Comparison of ENCODE assay signal across 32 mouse cellular contexts in the genomic region with DNA sequence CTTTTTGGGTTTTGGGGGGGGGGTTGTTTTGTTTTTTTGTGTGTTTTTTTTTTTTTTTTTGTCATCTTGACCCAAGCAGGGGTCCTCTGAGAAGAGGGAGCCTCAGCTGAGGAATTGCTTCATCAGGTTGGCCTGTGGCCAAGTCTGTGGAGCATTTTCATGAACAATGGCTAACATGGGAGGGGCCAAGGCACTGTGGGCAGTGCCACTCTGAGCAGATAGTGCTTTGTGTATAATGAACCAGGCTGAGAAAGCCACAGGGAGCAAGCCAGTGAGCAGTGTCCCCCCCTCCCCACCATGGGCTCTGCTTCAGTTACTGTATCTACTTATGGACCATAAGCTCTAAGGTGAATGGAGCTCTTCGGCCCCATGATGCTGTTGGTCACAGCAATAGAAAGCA.
DNase-seq lines count a peak whose midpoint lies in the region; ATAC-seq lines count a peak whose summit lies in the region.
"Had no signal": no experiment of that assay in that cellular context is flagged by ENCODE, and none has a peak within 500 bp of the region (broad histone marks: within the 10 kb centered on the region; RNA-seq: fewer than 3 reads in every experiment).

No protein-coding gene starts in this region.

- no peaks in the 10 kb centered on the region for H3K27me3 ChIP-seq in kidney, embryonic 15.5 days
- H3K27me3 ChIP-seq: embryonic facial prominence, embryonic 13.5 days; limb, embryonic 15.5 days; liver, embryonic 13.5 days; neural tube, embryonic 12.5 days had no signal

- DNase-seq in kidney, postnatal 4 days, result peak; percentile 5 to 14
- peak; percentile 71 for DNase-seq in retina, postnatal 1 day
- no peak for DNase-seq in retina, embryonic 14.5 days (ENCODE audit: low spot score)
- peak; percentile 34 for DNase-seq in lung, postnatal 10 days
- DNase-seq in right cerebral cortex, postnatal 14 days, result no peak
- no peak for DNase-seq in gastrocnemius, postnatal 14 days
- DNase-seq: adrenal gland, postnatal 10 days; cerebellum, adult 11 months; cerebellum, adult 9-10 months; embryo, embryonic 11 days; gastrocnemius, postnatal 10 days; heart, postnatal 36 days; kidney, adult 9 months; kidney, postnatal 14 days; layer of hippocampus, postnatal 36 days; liver, embryonic 13.5 days; spleen, adult 18-20 months; thymus, adult 18-20 months; thymus, postnatal 25 days had no signal

- no peak overlapping the region for H3K9ac ChIP-seq in kidney, embryonic 15.5 days
- H3K9ac ChIP-seq: embryonic facial prominence, embryonic 13.5 days; hindbrain, embryonic 14.5 days; limb, embryonic 15.5 days; liver, embryonic 13.5 days; neural tube, embryonic 12.5 days had no signal

- no peaks in the 10 kb centered on the region for H3K9me3 ChIP-seq in kidney, embryonic 15.5 days (replicated peaks)
- H3K9me3 ChIP-seq: embryonic facial prominence, embryonic 13.5 days; limb, embryonic 10.5 days; limb, embryonic 15.5 days; liver, embryonic 13.5 days; midbrain, embryonic 10.5 days; neural tube, embryonic 12.5 days had no signal

- no peaks in the 10 kb centered on the region for H3K4me1 ChIP-seq in kidney, embryonic 15.5 days
- H3K4me1 ChIP-seq: embryonic facial prominence, embryonic 13.5 days; heart, embryonic 10.5 days; limb, embryonic 15.5 days; liver, embryonic 13.5 days; neural tube, embryonic 12.5 days had no signal

- no peak overlapping the region for H3K27ac ChIP-seq in kidney, embryonic 15.5 days
- H3K27ac ChIP-seq: embryonic facial prominence, embryonic 13.5 days; heart, embryonic 10.5 days; hindbrain, embryonic 14.5 days; limb, embryonic 10.5 days; limb, embryonic 15.5 days; liver, embryonic 13.5 days; midbrain, embryonic 10.5 days; neural tube, embryonic 12.5 days; stomach, postnatal 0 days had no signal

- ATAC-seq in kidney, embryonic 15.5 days (replicated peaks; ENCODE audit: low FRiP score), result no peak
- ATAC-seq: intestine, postnatal 0 days; midbrain, embryonic 16.5 days had no signal

- intact Hi-C loops in gastrocnemius, postnatal 14 days (cut with DNase I; ENCODE audit: low total_unique reads), result no loop called here

- no peaks in the 10 kb centered on the region for H3K36me3 ChIP-seq in kidney, embryonic 15.5 days
- H3K36me3 ChIP-seq: embryonic facial prominence, embryonic 13.5 days; heart, embryonic 10.5 days; limb, embryonic 10.5 days; limb, embryonic 15.5 days; liver, embryonic 13.5 days; midbrain, embryonic 10.5 days; neural tube, embryonic 12.5 days had no signal

- no peak overlapping the region for H3K4me2 ChIP-seq in kidney, embryonic 15.5 days
- H3K4me2 ChIP-seq: embryonic facial prominence, embryonic 13.5 days; hindbrain, embryonic 14.5 days; limb, embryonic 15.5 days; liver, embryonic 13.5 days; neural tube, embryonic 12.5 days had no signal

- WGBS in kidney, embryonic 15.5 days, result 95% methylated on average over 1 of the region's 1 CpGs

- H3K4me3 ChIP-seq in kidney, embryonic 15.5 days (replicated peaks), result no peak overlapping the region
- H3K4me3 ChIP-seq: embryonic facial prominence, embryonic 13.5 days; erythroblast, embryonic 14.5 days; heart, embryonic 10.5 days; limb, embryonic 10.5 days; limb, embryonic 15.5 days; liver, embryonic 13.5 days; midbrain, embryonic 10.5 days; myocyte; neural tube, embryonic 12.5 days had no signal

Comparison
In these comparisons a context has a peak if more than half of its experiments do, and no peak if none do; other contexts are left out.
1. DNase-seq: peak in kidney, postnatal 4 days (2 of 2), retina, postnatal 1 day (single experiment) and lung, postnatal 10 days (single experiment); none in retina, embryonic 14.5 days (single experiment), right cerebral cortex, postnatal 14 days (single experiment) and gastrocnemius, postnatal 14 days (single experiment).